Mouse (Mus musculus): ENCODE data around the gene Ccnd2. TPM values are rescaled to one million over a fixed set of nuclear protein-coding genes. Genes with fewer than 3 reads are reported as not detected.

Ccnd2 gene
- polyA plus RNA-seq, 1 experiment from 2014 or later, result 364 TPM

- WGBS, result 1% methylated on average over 30 of the region's 30 CpGs
- Histone ChIP-seq H3K27ac (peak overlapping the region; percentile 90), H3K27me3 (ENCODE audit: insufficient read depth, low read length) (no peaks in the 10 kb centered on the region), H3K4me2 (ENCODE audit: low read length) (peak overlapping the region; percentile 91), H3K9me3 (replicated peaks; ENCODE audit: low read length) (no peaks in the 10 kb centered on the region), H3K4me3 (replicated peaks; ENCODE audit: low read depth, low read length) (peak overlapping the region; percentile 80), H3K4me1 (replicated peaks; ENCODE audit: insufficient read depth, low read length) (peaks cover 18% of the 10 kb centered on the region), H3K36me3 (ENCODE audit: insufficient read depth, low read length) (no peaks in the 10 kb centered on the region), H3K9ac (ENCODE audit: low read depth, low read length) (peak overlapping the region; percentile 59)
- no peak for ATAC-seq (replicated peaks; ENCODE audit: low FRiP score, low read depth)
- TF ChIP-seq CTCF (IDR thresholded peaks at IDR 0.05; ENCODE audit: low read depth), result no peak
- peak; percentile 44 for DNase-seq (ENCODE audit: low spot score)
Observed at GRCm38 (mm10) chr6:127153972-127154707, 2.1 kb upstream of the Ccnd2 start.

DNA sequence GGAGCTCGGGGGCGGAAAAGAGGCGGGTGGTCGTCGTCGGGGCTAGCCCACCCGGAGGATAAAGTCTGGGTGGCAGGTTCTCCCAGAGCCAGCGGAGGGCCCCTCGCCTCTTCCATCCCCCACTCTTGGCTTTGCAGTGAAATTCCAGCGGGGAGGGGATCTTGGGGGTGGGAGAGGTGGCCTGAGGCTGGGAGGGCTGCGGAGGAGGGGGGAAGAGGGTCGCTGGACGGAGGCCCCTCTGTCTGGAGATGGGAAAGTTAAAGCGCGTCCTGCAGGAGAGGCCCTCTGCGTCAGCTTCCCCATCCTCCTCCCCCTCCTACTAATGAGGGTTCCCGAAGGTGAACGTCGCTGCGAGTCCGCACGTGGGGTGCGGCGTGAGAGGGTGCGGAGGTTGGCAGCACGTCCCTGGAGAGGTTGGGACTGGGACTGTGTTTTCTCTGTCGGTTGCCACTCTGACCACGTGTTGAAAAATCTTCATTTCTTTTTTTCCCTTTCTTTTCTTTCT, 1.4 kb upstream of the Ccnd2 start:
- Histone ChIP-seq H3K27me3 (ENCODE audit: insufficient read depth, low read length) (no peaks in the 10 kb centered on the region), H3K36me3 (ENCODE audit: insufficient read depth, low read length) (no peaks in the 10 kb centered on the region), H3K4me1 (replicated peaks; ENCODE audit: insufficient read depth, low read length) (peaks cover 18% of the 10 kb centered on the region), H3K9me3 (replicated peaks; ENCODE audit: low read length) (no peaks in the 10 kb centered on the region), H3K9ac (ENCODE audit: low read depth, low read length) (peak overlapping the region; percentile 59; the same call in 1 of the 2 replicates), H3K4me3 (replicated peaks; ENCODE audit: low read depth, low read length) (peak overlapping the region; percentile 80), H3K4me2 (ENCODE audit: low read length) (peak overlapping the region; percentile 91), H3K27ac (peak overlapping the region; percentile 90)
- peak; percentile 79 for DNase-seq (ENCODE audit: low spot score)
- TF ChIP-seq CTCF (IDR thresholded peaks at IDR 0.05; ENCODE audit: low read depth), result no peak
- peak; percentile 4; the same call in 1 of the 2 replicates for ATAC-seq (replicated peaks; ENCODE audit: low FRiP score, low read depth)
- WGBS, result 1% methylated on average over 24 of the region's 28 CpGs

DNA sequence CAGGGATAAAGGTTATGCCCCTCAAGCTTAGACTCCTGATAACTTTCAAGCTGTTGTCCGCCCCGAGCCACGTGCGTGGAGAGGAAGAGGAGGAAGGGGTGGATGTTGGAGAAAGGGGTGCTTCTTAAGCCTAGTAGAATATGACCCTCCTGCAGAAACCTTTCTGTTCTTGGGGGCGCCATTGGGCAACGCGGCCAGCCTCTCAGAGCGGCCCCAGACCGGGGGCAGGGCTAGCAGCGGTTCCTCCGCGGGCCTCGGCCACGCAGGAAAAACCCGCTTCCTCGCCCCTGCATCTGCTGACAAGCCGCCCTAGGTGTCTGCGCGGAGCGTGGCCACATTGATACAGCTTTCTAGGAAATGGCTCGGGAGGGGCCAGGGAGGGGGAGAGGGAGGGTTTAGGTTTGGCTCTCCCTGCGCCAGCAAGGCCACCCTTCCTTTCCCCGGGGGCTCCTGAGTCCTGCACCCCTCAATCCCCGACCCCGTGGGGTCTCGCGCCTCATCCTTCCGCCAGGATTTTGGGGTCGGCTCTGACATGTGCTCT, 358 bp downstream of the Ccnd2 start:
- peak overlapping the region; percentile 90 for H3K27ac ChIP-seq
- DNase-seq (ENCODE audit: low spot score), result peak; percentile 64
- peak overlapping the region; percentile 25 for H3K9ac ChIP-seq (ENCODE audit: low read depth, low read length)
- no peaks in the 10 kb centered on the region for H3K27me3 ChIP-seq (ENCODE audit: insufficient read depth, low read length)
- peaks cover 18% of the 10 kb centered on the region for H3K4me1 ChIP-seq (replicated peaks; ENCODE audit: insufficient read depth, low read length)
- WGBS, result 0% methylated on average over 29 of the region's 29 CpGs
- 0 out of 2 replicates have a peak, but pooled peaks have one; percentile 0 for ATAC-seq (replicated peaks; ENCODE audit: low FRiP score, low read depth)
- TF ChIP-seq CTCF (IDR thresholded peaks at IDR 0.05; ENCODE audit: low read depth), result peak; percentile 25; the same call in 1 of the 2 replicates
- H3K9me3 ChIP-seq (replicated peaks; ENCODE audit: low read length), result no peaks in the 10 kb centered on the region
- peak overlapping the region; percentile 91 for H3K4me2 ChIP-seq (ENCODE audit: low read length)
- peak overlapping the region; percentile 80 for H3K4me3 ChIP-seq (replicated peaks; ENCODE audit: low read depth, low read length)
- no peaks in the 10 kb centered on the region for H3K36me3 ChIP-seq (ENCODE audit: insufficient read depth, low read length)

DNA sequence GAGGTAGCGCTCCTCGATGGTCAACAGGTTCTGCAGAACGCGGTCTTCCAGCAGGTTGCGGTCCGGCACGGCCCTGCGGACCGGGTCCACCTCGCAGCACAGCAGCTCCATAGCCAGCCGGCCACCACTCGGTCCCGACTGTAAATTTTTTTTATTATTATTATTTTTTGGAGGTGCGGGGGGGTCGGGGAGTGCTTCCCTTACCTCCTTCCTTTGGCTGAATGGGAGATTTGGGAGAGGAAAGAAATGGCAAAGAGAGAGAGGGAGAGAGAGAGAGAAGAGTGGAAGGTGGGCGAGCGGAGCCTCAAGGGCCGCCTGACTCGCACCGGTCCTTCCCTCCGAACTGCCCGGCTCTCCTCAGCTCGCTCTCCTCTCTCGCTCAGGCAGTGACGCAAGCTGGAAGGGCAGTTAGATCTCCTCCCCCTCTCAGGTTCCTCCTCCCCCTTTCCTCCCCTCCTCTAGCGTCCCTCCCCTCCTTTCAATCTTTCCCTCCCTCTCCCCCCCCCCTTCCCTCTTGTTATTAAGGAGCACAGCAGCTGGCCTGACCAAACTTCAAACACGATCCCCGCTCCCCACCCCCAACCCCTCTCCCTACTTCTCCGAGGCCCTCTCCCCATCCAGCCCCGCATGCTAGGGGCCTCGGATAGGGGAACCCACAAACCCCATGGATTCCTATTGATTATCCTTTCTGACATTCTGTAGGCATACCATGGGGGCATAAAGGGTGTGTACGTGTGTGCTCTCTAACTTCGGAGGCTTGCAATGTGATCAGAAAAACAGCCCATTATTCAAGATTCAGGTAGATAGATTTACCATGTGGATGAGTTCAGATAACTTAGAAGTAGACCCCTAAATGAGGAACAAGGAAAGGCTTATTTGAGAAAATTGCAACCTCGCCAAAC, 1.1 kb downstream of the Ccnd2 start:
- peak overlapping the region; percentile 80 for H3K4me3 ChIP-seq (replicated peaks; ENCODE audit: low read depth, low read length)
- peak overlapping the region; percentile 91 for H3K4me2 ChIP-seq (ENCODE audit: low read length)
- ATAC-seq (replicated peaks; ENCODE audit: low FRiP score, low read depth) (peak; percentile 51), DNase-seq (ENCODE audit: low spot score) (peak; percentile 97)
- peak overlapping the region; percentile 84 for H3K9ac ChIP-seq (ENCODE audit: low read depth, low read length)
- H3K9me3 ChIP-seq (replicated peaks; ENCODE audit: low read length), result no peaks in the 10 kb centered on the region
- WGBS, result under 1% methylated on average over 34 of the region's 34 CpGs
- H3K27ac ChIP-seq, result peak overlapping the region; percentile 90
- H3K36me3 ChIP-seq (ENCODE audit: insufficient read depth, low read length), result no peaks in the 10 kb centered on the region
- TF ChIP-seq CTCF (IDR thresholded peaks at IDR 0.05; ENCODE audit: low read depth), result no peak
- H3K27me3 ChIP-seq (ENCODE audit: insufficient read depth, low read length), result no peaks in the 10 kb centered on the region
- peaks cover 18% of the 10 kb centered on the region for H3K4me1 ChIP-seq (replicated peaks; ENCODE audit: insufficient read depth, low read length)

- Histone ChIP-seq H3K9ac (ENCODE audit: low read depth, low read length) (peak overlapping the region; percentile 84), H3K27me3 (ENCODE audit: insufficient read depth, low read length) (no peaks in the 10 kb centered on the region), H3K9me3 (replicated peaks; ENCODE audit: low read length) (no peaks in the 10 kb centered on the region), H3K36me3 (ENCODE audit: insufficient read depth, low read length) (no peaks in the 10 kb centered on the region), H3K4me3 (replicated peaks; ENCODE audit: low read depth, low read length) (peak overlapping the region; percentile 80), H3K27ac (peak overlapping the region; percentile 62), H3K4me2 (ENCODE audit: low read length) (peak overlapping the region; percentile 91), H3K4me1 (replicated peaks; ENCODE audit: insufficient read depth, low read length) (peaks cover 18% of the 10 kb centered on the region)
- ATAC-seq (replicated peaks; ENCODE audit: low FRiP score, low read depth), result no peak
- WGBS, result under 1% methylated on average over 38 of the region's 38 CpGs
- peak; percentile 65 for DNase-seq (ENCODE audit: low spot score)
- no peak for TF ChIP-seq CTCF (IDR thresholded peaks at IDR 0.05; ENCODE audit: low read depth)
Observed at GRCm38 (mm10) chr6:127149944-127150662, 1.9 kb downstream of the Ccnd2 start.

All from kidney, postnatal 0 days (tissue).